Mouse (Mus musculus): ENCODE data around the gene Vsig10. TPM values are rescaled to one million over a fixed set of nuclear protein-coding genes. Genes with fewer than 3 reads are reported as not detected.
"Not testable (repeated sequence)": the region's sequence is repeated elsewhere in the genome, so short reads cannot be mapped to it uniquely, and the experiment has no call there.

Gene Vsig10
- total and polyA plus RNA-seq, 3 experiments = 0.02 to 0.05 TPM; not detected in 1

GRCm38 (mm10) chr5:117341896-117342295, 23.0 kb downstream of the Vsig10 start:
- ATAC-seq (ENCODE audit: extremely low read depth, insufficient number of reproducible peaks, low FRiP score, poor library complexity, severe bottlenecking) = no peak

DNA sequence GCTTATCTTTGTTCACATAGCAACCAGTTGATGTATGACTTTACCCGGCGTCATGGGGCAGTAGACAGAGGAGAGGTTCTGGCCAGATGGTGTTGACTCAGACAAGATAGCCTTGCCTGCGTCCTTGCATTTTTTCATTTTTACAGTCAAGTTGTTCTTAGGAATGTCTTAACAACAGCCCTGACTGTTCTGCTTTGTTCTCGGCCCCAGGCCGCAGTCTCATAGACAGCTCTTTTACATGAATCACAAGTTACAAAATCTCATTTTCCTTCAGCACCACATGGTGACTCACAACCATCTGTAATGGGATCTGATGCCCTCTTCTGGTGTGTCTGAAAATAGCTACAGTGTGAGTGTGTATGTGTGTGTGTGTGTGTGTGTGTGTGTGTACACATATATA, 25.6 kb downstream of the Vsig10 start:
- not testable (repeated sequence) for H3K36me3 ChIP-seq (replicated peaks); H3K4me1 ChIP-seq (ENCODE audit: insufficient read depth, low read depth, low read length); H3K9me3 ChIP-seq (replicated peaks); DNase-seq (ENCODE audit: low spot score); H3K27me3 ChIP-seq (ENCODE audit: insufficient read depth, low read length); ATAC-seq (ENCODE audit: extremely low read depth, insufficient number of reproducible peaks, low FRiP score, poor library complexity, severe bottlenecking); H3K4me3 ChIP-seq (ENCODE audit: low read depth, low read length)

More at GRCm38 (mm10) chr5:117341896-117342295, 23.0 kb downstream of the Vsig10 start:
- TF ChIP-seq POLR2AphosphoS5 (IDR thresholded peaks at IDR 0.05; ENCODE audit: insufficient replicate concordance, low read depth, low read length) (no peak), GATA1 (IDR thresholded peaks at IDR 0.05; ENCODE audit: borderline replicate concordance, low read length) (no peak), CTCF (IDR thresholded peaks at IDR 0.05; ENCODE audit: low read depth, low read length) (no peak), TAL1 (conservative IDR thresholded peaks at IDR 0.05; ENCODE audit: low read depth, low read length) (no peak), GATA2 (IDR thresholded peaks at IDR 0.05; ENCODE audit: borderline replicate concordance, low read depth, low read length) (no peak)
- peaks cover 3% of the 10 kb centered on the region; the same call in 1 of the 2 replicates for H3K4me1 ChIP-seq (ENCODE audit: insufficient read depth, low read depth, low read length)
- H3K4me3 ChIP-seq (ENCODE audit: low read depth, low read length) = no peak overlapping the region
- H3K27me3 ChIP-seq (ENCODE audit: insufficient read depth, low read length) = peaks cover 3% of the 10 kb centered on the region; the same call in 1 of the 2 replicates
- no peak for DNase-seq (ENCODE audit: low spot score)
- no peaks in the 10 kb centered on the region for H3K36me3 ChIP-seq (replicated peaks)
- H3K9me3 ChIP-seq (replicated peaks) = peaks cover 1% of the 10 kb centered on the region; the same call in 1 of the 2 replicates

DNA sequence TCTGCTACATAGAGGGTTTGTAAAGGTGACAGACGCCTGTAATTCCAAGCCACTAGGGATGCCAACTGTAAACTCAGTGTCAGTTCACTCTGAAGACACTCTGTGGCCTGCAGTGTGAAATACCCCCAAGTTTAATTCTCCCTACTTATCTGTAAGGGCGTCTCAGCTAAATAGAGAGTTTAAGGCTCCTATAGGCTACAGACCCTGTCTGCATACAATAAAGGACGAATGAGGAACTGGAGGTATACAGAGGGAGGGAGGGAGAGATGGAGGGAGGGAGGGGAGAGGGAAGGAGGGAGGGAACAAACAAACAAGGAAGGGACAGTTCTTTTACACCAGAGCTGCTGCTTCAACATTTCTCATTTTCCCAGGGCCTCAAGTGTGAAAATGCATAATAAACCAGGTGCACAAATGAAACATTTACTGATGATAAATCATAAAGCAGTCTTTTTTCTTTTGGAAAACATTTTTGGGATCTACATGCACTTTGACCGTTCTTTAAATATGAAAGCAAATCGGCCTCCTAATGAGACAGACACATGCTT, 26.6 kb downstream of the Vsig10 start:
- peak; percentile 31 for DNase-seq (ENCODE audit: low spot score)
- Histone ChIP-seq H3K36me3 (replicated peaks) (no peaks in the 10 kb centered on the region), H3K27me3 (ENCODE audit: insufficient read depth, low read length) (peaks cover 5% of the 10 kb centered on the region; the same call in 1 of the 2 replicates), H3K4me3 (ENCODE audit: low read depth, low read length) (no peak overlapping the region), H3K4me1 (ENCODE audit: insufficient read depth, low read depth, low read length) (peaks cover 3% of the 10 kb centered on the region; the same call in 1 of the 2 replicates), H3K9me3 (replicated peaks) (no peaks in the 10 kb centered on the region)
- ATAC-seq (ENCODE audit: extremely low read depth, insufficient number of reproducible peaks, low FRiP score, poor library complexity, severe bottlenecking) = peak; percentile 63
- TF ChIP-seq POLR2AphosphoS5 (IDR thresholded peaks at IDR 0.05; ENCODE audit: insufficient replicate concordance, low read depth, low read length) (no peak), TAL1 (conservative IDR thresholded peaks at IDR 0.05; ENCODE audit: low read depth, low read length) (no peak), GATA1 (IDR thresholded peaks at IDR 0.05; ENCODE audit: borderline replicate concordance, low read length) (no peak), GATA2 (IDR thresholded peaks at IDR 0.05; ENCODE audit: borderline replicate concordance, low read depth, low read length) (no peak), CTCF (IDR thresholded peaks at IDR 0.05; ENCODE audit: low read depth, low read length) (no peak)

DNA sequence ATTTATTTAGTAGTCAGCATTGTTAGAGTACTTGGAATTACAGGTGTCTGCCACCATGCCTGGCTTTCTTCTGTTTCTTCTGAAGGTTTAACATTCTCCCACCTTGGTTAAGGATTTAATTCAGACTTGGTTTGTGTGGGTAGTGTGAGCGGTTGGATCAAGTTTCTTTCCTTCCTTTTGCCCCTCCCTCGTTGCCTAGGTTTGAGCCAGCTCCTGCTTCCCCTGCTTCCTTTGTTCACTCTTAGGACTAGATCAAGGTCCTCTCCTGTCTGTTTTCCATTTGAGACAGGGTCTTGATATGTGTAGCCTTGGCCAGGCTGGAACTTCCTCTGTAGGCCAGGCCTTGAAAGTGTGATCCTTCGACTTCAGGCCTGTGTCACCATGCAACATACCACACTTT, 27.4 kb downstream of the Vsig10 start:
- no peak for ATAC-seq (ENCODE audit: extremely low read depth, insufficient number of reproducible peaks, low FRiP score, poor library complexity, severe bottlenecking)
- DNase-seq (ENCODE audit: low spot score) = no peak
- TF ChIP-seq GATA2 (IDR thresholded peaks at IDR 0.05; ENCODE audit: borderline replicate concordance, low read depth, low read length) (no peak), CTCF (IDR thresholded peaks at IDR 0.05; ENCODE audit: low read depth, low read length) (no peak), POLR2AphosphoS5 (IDR thresholded peaks at IDR 0.05; ENCODE audit: insufficient replicate concordance, low read depth, low read length) (no peak), TAL1 (conservative IDR thresholded peaks at IDR 0.05; ENCODE audit: low read depth, low read length) (no peak), GATA1 (IDR thresholded peaks at IDR 0.05; ENCODE audit: borderline replicate concordance, low read length) (no peak)
- H3K4me3 ChIP-seq (ENCODE audit: low read depth, low read length) = no peak overlapping the region
- no peaks in the 10 kb centered on the region for H3K9me3 ChIP-seq (replicated peaks)
- peaks cover 3% of the 10 kb centered on the region; the same call in 1 of the 2 replicates for H3K4me1 ChIP-seq (ENCODE audit: insufficient read depth, low read depth, low read length)
- peaks cover 5% of the 10 kb centered on the region; the same call in 1 of the 2 replicates for H3K27me3 ChIP-seq (ENCODE audit: insufficient read depth, low read length)
- no peaks in the 10 kb centered on the region for H3K36me3 ChIP-seq (replicated peaks)

DNA sequence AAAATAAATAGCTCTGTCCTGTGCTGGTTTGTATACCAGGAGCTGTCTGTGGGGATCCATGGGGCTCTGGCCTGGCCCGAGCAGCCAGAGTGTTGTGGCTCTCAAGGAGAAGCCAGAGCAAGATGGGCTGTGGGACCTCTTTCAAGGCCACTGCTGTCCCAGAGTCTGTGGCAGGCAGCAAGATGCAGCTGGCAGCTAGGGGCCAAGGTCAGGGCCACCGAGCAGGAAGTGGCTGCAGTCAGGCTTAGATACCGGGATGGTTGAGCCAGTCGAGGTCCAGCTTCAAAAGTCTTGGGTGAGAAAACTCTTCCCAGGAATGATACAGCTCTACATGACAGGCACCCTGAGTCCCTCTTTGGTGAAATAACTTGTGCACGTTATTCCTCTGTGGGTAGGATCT, 28.1 kb downstream of the Vsig10 start:
- peaks cover 5% of the 10 kb centered on the region; the same call in 1 of the 2 replicates for H3K27me3 ChIP-seq (ENCODE audit: insufficient read depth, low read length)
- no peak for TF ChIP-seq CTCF (IDR thresholded peaks at IDR 0.05; ENCODE audit: low read depth, low read length)
- TF ChIP-seq GATA1 (IDR thresholded peaks at IDR 0.05; ENCODE audit: borderline replicate concordance, low read length) = no peak
- TF ChIP-seq GATA2 (IDR thresholded peaks at IDR 0.05; ENCODE audit: borderline replicate concordance, low read depth, low read length) = no peak
- TF ChIP-seq TAL1 (conservative IDR thresholded peaks at IDR 0.05; ENCODE audit: low read depth, low read length) = no peak
- no peak for TF ChIP-seq POLR2AphosphoS5 (IDR thresholded peaks at IDR 0.05; ENCODE audit: insufficient replicate concordance, low read depth, low read length)
- H3K36me3 ChIP-seq (replicated peaks) = no peaks in the 10 kb centered on the region
- DNase-seq (ENCODE audit: low spot score) = no peak
- ATAC-seq (ENCODE audit: extremely low read depth, insufficient number of reproducible peaks, low FRiP score, poor library complexity, severe bottlenecking) = no peak
- H3K9me3 ChIP-seq (replicated peaks) = no peaks in the 10 kb centered on the region
- H3K4me3 ChIP-seq (ENCODE audit: low read depth, low read length) = no peak overlapping the region
- peaks cover 3% of the 10 kb centered on the region; the same call in 1 of the 2 replicates for H3K4me1 ChIP-seq (ENCODE audit: insufficient read depth, low read depth, low read length)

- H3K27me3 ChIP-seq (ENCODE audit: insufficient read depth, low read length) = peaks cover 8% of the 10 kb centered on the region
- no peak overlapping the region for H3K4me3 ChIP-seq (ENCODE audit: low read depth, low read length)
- ATAC-seq (ENCODE audit: extremely low read depth, insufficient number of reproducible peaks, low FRiP score, poor library complexity, severe bottlenecking) = no peak
These were observed 29.0 kb downstream of the Vsig10 start for GRCm38 (mm10) chr5:117347838-117348237.

More at GRCm38 (mm10) chr5:117347838-117348237, 29.0 kb downstream of the Vsig10 start:
- Histone ChIP-seq H3K36me3 (replicated peaks) (no peaks in the 10 kb centered on the region), H3K9me3 (replicated peaks) (no peaks in the 10 kb centered on the region), H3K4me1 (ENCODE audit: insufficient read depth, low read depth, low read length) (peaks cover 3% of the 10 kb centered on the region; the same call in 1 of the 2 replicates)
- TF ChIP-seq GATA2 (IDR thresholded peaks at IDR 0.05; ENCODE audit: borderline replicate concordance, low read depth, low read length) = no peak
- no peak for TF ChIP-seq POLR2AphosphoS5 (IDR thresholded peaks at IDR 0.05; ENCODE audit: insufficient replicate concordance, low read depth, low read length)
- no peak for TF ChIP-seq TAL1 (conservative IDR thresholded peaks at IDR 0.05; ENCODE audit: low read depth, low read length)
- TF ChIP-seq CTCF (IDR thresholded peaks at IDR 0.05; ENCODE audit: low read depth, low read length) = no peak
- no peak for TF ChIP-seq GATA1 (IDR thresholded peaks at IDR 0.05; ENCODE audit: borderline replicate concordance, low read length)
- no peak for DNase-seq (ENCODE audit: low spot score)

All from G1E (cell line).